ENCODE assay signal across 13 mouse cellular contexts in the genomic region with DNA sequence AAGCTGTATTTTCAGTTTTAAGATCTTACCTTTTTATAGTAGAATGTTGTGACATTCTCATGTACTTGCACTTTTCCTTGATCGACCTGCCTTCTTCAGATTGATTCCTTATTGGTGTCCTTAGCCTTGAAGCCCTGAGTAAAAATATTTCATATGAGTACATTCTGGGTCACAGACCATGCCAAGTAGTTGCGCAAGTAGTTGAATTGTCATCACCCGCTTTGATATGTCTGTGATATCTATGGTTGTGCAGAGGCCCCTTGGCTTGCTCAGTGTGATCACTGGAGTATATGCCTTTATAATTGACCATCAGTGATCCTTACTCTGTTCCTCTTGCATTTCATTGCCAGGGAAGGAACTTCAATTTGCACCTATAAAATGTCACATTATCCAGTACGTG.
"Had no signal": no experiment of that assay in that cellular context is flagged by ENCODE, and none has a peak within 500 bp of the region (broad histone marks: within the 10 kb centered on the region; RNA-seq: fewer than 3 reads in every experiment).

No protein-coding gene starts in this region.

- DNase-seq: gastrocnemius, adult 2 months; gastrocnemius, postnatal 10 days; gastrocnemius, postnatal 25 days; heart, adult 18-20 months; heart, postnatal 10 days; heart, postnatal 4 days; kidney, adult 18-20 months; kidney, adult 8-10 months; kidney, postnatal 10 days; kidney, postnatal 25 days; kidney, postnatal 4 days; layer of hippocampus, postnatal 36 days; left cerebral cortex, postnatal 4 days had no signal
